Mouse (Mus musculus) hindbrain, postnatal 0 days (tissue): ENCODE measurements around the gene Cd36. TPM values are rescaled to one million over a fixed set of nuclear protein-coding genes. Genes with fewer than 3 reads are reported as not detected.

Source experiments
- ATAC-seq: fragments of 200-750 bp; cut with Nextera tagmentation; 2 replicates; pipeline ENCODE4 v1.8.0; 2017; ENCODE audit warnings: mild to moderate bottlenecking, moderate TSS enrichment, moderate library complexity
- DNase-seq: peaks from one replicate; pipeline ENCODE4 v3.0.0-alpha.2; 2015; ENCODE audit warnings: low spot score
- H3K27ac ChIP-seq: fragments of 300-500 bp; sonication (generic); 2 replicates; pipeline ENCODE4 v1.5.1; 2014; ENCODE audit warnings: mild to moderate bottlenecking
- H3K27me3 ChIP-seq: fragments of 300-500 bp; sonication (generic); 2 replicates; pipeline ENCODE4 v1.6.1; 2014; ENCODE audit warnings: low read length, mixed read lengths; ENCODE audit not compliant: insufficient read depth
- H3K36me3 ChIP-seq: fragments of 300-500 bp; sonication (generic); 2 replicates; pipeline ENCODE4 v1.6.1; 2014; ENCODE audit warnings: low read length, mixed read lengths; ENCODE audit not compliant: insufficient read depth
- H3K4me1 ChIP-seq: fragments of 300-500 bp; sonication (generic); 2 replicates; pipeline ENCODE4 v1.6.1; 2014; ENCODE audit warnings: antibody characterized with exemption, low read length, mixed read lengths; ENCODE audit not compliant: insufficient read depth
- H3K4me2 ChIP-seq: fragments of 300-500 bp; sonication (generic); 2 replicates; pipeline ENCODE4 v1.6.1; 2014; ENCODE audit warnings: low read depth, mild to moderate bottlenecking, low read length, moderate library complexity, mixed read lengths
- H3K4me3 ChIP-seq: fragments of 300-500 bp; sonication (generic); 2 replicates; pipeline ENCODE4 v1.5.1; 2014; ENCODE audit warnings: low read length
- H3K9ac ChIP-seq: fragments of 300-500 bp; sonication (generic); replicated peaks from 2 replicates; pipeline ENCODE4 v1.6.1; 2014; ENCODE audit warnings: mild to moderate bottlenecking, low read length, moderate library complexity, mixed read lengths
- H3K9me3 ChIP-seq: fragments of 300-500 bp; sonication (generic); 2 replicates; pipeline ENCODE4 v1.6.1; 2016; ENCODE audit warnings: low read length, mixed read lengths
- CTCF ChIP-seq: IDR thresholded peaks from 2 replicates; pipeline ENCODE4 v1.5.1; 2016; ENCODE audit warnings: antibody characterized with exemption, control low read depth, low read depth
- WGBS: fragments of 180-500 bp; shearing (Covaris S2); extraction: QIAGEN DNeasy Blood & Tissue Kit; methylation state at CpG from one replicate; pipeline ENCODE4 v1.1.7; 2014; 5-methylcytosine and 5-hydroxymethylcytosine counted together
- polyA plus RNA-seq: library from polyadenylated mRNA; unstranded; fragments of >200 nt; fragmentation: Nextera tagmentation; extraction: Ambion mirVana; gene quantifications from 2 replicates; pipeline ENCODE4 v1.2.1, GENCODE M21; 2015
- total RNA-seq: library from RNA; depleted of rRNA; stranded (reverse); fragments of >200 nt; gene quantifications from 2 replicates; pipeline ENCODE4 v1.2.3, GENCODE M21; 2014

Gene Cd36
- total and polyA plus RNA-seq, 2 experiments from 2014 or later = 4.0 to 5.1 TPM

DNA sequence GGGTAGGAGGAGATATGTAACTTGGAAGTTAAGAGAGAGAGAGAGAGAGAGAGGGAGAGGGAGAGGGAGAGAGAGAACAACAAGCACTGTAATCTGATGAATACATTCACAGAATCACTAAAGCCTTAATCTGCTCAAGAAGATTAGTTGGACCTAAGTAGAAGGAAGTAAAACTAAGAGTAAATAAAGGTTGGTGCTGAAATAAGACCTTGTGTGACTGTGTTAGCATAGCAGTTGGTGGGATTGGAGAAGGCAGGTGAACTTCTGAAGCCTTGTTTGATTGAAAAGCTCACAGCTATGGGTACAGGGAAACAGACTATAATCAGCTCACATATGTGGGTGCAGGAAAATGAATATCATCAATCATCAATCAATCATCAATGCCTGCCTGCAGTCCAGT, 23.2 kb downstream of the Cd36 start:
- TF ChIP-seq CTCF = no peak
- Histone ChIP-seq H3K4me1 (no peaks in the 10 kb centered on the region), H3K4me3 (no peak overlapping the region), H3K9me3 (no peaks in the 10 kb centered on the region), H3K4me2 (no peak overlapping the region), H3K27me3 (no peaks in the 10 kb centered on the region), H3K36me3 (no peaks in the 10 kb centered on the region), H3K27ac (no peak overlapping the region), H3K9ac (no peak overlapping the region)
- ATAC-seq = no peak
- DNase-seq = no peak

DNA sequence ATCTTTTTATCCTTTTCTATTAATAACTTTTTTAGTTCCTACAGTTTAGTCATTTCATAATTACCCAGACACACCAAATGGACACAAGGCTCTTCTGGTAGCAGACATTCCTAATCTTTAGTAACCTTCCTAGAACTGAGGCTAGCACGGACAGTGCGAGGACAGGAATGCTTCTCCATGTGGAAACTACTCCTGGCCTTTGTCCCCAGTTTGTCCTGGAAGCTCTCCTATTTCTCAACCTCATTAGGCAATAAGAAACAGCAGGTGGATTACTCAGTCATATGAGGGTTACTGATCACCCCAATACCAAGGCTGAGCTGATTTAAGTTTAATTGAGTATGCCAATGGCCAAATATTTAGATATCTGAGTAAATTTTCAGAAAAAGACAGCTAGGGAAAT, 25.5 kb downstream of the Cd36 start:
- Histone ChIP-seq H3K36me3 (no peaks in the 10 kb centered on the region), H3K9ac (no peak overlapping the region), H3K4me2 (no peak overlapping the region), H3K4me1 (no peaks in the 10 kb centered on the region), H3K27me3 (no peaks in the 10 kb centered on the region), H3K9me3 (no peaks in the 10 kb centered on the region), H3K27ac (no peak overlapping the region), H3K4me3 (no peak overlapping the region)
- DNase-seq (no peak), ATAC-seq (no peak)
- TF ChIP-seq CTCF = no peak
- 82% methylated on average over 2 of the region's 2 CpGs for WGBS

DNA sequence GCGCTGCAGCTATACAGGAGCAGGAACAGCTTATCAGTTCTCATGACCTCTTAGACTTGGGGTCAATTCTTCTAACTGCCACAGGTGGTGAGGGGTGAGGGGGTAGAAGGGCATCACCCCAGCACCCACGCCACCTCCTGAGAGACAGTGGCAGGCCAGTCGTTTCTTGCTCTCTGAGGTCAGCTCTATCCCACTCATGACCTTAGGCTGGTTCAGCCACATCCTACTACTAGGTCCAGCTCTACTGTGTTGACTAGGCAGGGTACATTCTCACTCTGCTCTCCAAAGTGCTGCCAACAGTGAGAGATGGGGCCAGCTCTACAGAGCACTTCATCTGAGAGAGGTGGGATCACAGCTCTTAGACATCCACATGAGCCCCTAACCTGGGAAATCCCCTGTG, 30.2 kb downstream of the Cd36 start:
- Histone ChIP-seq H3K9ac (no peak overlapping the region), H3K36me3 (no peaks in the 10 kb centered on the region), H3K4me1 (no peaks in the 10 kb centered on the region), H3K27me3 (no peaks in the 10 kb centered on the region), H3K4me2 (no peak overlapping the region), H3K9me3 (no peaks in the 10 kb centered on the region), H3K4me3 (no peak overlapping the region), H3K27ac (no peak overlapping the region)
- DNase-seq = no peak
- WGBS = 96% methylated on average over 3 of the region's 3 CpGs
- no peak for TF ChIP-seq CTCF
- ATAC-seq = no peak

DNA sequence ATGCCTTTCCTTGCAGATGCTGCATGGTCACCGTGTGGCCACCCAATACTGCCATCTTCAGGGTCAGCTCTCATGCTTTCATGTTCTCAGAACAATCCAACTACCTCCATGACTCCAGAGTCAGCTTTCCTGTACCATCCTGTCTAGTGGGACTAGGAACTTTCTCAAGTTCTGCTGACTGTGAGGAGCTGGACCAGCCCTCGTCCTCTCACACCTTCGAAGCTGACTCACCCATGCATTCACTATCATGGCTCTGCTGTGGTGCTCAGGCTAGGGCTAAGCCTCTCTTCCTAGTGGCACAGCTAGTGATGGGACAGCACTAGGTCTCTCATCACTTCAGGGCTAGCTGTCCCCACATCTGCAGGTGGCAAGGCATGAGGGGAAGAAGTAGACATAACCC, 30.7 kb downstream of the Cd36 start:
- WGBS = 85% methylated on average over 3 of the region's 3 CpGs
- no peak for TF ChIP-seq CTCF
- no peak overlapping the region for H3K4me3 ChIP-seq
- no peaks in the 10 kb centered on the region for H3K36me3 ChIP-seq
- H3K9me3 ChIP-seq = no peaks in the 10 kb centered on the region
- H3K4me2 ChIP-seq = no peak overlapping the region
- H3K27me3 ChIP-seq = no peaks in the 10 kb centered on the region
- ATAC-seq (no peak), DNase-seq (no peak)
- no peaks in the 10 kb centered on the region for H3K4me1 ChIP-seq
- no peak overlapping the region for H3K27ac ChIP-seq
- H3K9ac ChIP-seq = no peak overlapping the region

DNA sequence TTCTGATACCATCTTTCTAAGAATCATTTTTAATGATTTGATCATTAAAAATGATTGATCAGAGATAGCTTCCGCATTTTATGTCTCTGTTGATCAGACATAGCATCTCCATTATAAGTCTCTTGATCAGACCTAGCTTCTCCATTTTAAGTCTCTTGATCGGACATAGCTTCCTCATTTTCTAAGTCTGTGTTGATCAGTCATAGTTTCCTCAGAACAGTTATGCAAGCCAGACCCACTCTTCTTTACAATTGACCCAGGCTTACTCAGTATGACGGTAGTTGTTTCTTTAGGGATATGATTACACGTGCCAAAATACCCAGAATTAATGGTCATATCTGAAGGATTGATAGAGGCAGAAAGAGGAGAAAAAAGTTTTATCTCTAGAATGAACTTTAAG, 31.3 kb downstream of the Cd36 start:
- Histone ChIP-seq H3K4me1 (no peaks in the 10 kb centered on the region), H3K9me3 (no peaks in the 10 kb centered on the region), H3K9ac (no peak overlapping the region), H3K4me2 (no peak overlapping the region), H3K27ac (no peak overlapping the region), H3K4me3 (no peak overlapping the region), H3K36me3 (no peaks in the 10 kb centered on the region), H3K27me3 (no peaks in the 10 kb centered on the region)
- ATAC-seq (no peak), DNase-seq (no peak)
- TF ChIP-seq CTCF = no peak
- WGBS = 91% methylated on average over 4 of the region's 4 CpGs

DNA sequence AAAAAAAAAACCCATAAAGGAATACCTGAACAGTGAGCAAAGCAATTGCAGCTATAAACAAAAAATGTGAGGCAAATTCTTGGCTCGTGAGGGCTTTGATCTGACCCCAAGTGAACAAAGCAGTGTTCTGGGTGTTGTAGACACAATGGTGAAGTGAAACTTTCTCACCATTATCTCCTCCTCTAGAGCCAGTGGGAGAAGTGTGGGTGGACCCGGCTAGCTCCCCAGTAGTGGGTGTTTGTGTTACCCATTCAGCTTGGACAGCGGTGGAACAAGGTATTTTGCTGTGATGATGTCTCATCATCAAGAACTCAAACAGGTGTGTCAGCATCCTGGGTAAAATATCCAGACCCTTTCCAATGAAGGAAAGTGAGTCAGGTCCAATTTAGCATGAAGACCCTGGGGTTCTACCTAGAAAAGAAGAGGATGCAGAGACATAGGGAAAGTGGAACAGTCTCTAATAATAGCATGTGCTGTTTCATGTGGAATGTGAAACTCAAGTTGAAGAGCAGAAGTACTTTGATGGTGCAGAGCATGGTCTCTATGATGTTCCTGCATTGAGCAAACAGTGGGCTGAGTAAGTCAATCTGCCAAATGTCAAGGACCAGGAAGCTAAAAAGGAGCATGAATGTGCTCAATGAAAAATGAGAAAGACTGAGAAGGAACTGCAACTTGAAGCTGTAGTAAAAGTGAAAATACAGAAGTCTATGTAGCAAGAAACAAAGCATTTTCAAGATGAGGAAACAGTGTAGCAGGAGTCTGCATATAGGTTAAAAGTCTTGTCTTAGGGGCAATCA, 34.3 kb downstream of the Cd36 start:
- no peak overlapping the region for H3K4me2 ChIP-seq
- H3K4me1 ChIP-seq = no peaks in the 10 kb centered on the region
- H3K27me3 ChIP-seq = no peaks in the 10 kb centered on the region
- H3K9me3 ChIP-seq = no peaks in the 10 kb centered on the region
- H3K27ac ChIP-seq = no peak overlapping the region
- H3K36me3 ChIP-seq = no peaks in the 10 kb centered on the region
- DNase-seq = no peak
- no peak overlapping the region for H3K4me3 ChIP-seq
- no peak overlapping the region for H3K9ac ChIP-seq
- TF ChIP-seq CTCF = no peak
- 90% methylated on average over 3 of the region's 3 CpGs for WGBS
- ATAC-seq = no peak

DNA sequence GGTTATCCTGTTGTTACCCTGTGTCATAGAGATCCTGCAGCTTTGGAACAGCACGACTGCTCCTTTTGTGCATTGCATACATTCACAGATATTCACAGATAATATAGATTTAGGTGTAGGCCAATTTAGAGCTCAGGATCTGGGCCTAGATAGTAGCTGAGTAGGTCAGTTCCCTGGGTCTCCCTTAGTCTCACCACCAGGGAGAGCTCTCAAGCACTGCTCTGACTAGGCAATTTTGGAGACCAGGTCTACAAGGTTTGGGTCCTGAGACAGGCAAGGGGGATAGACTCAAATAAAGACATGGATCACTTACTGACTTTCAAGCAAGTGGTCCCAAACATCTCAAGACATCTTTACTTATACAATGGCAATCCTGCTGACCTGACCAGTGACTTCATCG, 38.0 kb downstream of the Cd36 start:
- no peaks in the 10 kb centered on the region for H3K4me1 ChIP-seq
- H3K36me3 ChIP-seq = no peaks in the 10 kb centered on the region
- H3K27me3 ChIP-seq = no peaks in the 10 kb centered on the region
- no peak overlapping the region for H3K4me2 ChIP-seq
- H3K9me3 ChIP-seq = no peaks in the 10 kb centered on the region
- 79% methylated on average over 2 of the region's 2 CpGs for WGBS
- ATAC-seq = no peak
- H3K9ac ChIP-seq = no peak overlapping the region
- no peak overlapping the region for H3K27ac ChIP-seq
- no peak for TF ChIP-seq CTCF
- no peak for DNase-seq
- H3K4me3 ChIP-seq = no peak overlapping the region
